Mouse (Mus musculus): ENCODE measurements around the gene Slc6a6.

- no peak for TF ChIP-seq POLR2A (IDR thresholded peaks at IDR 0.05; ENCODE audit: extremely low read depth, insufficient read depth, low read length)
- no peak for TF ChIP-seq CTCF (IDR thresholded peaks at IDR 0.05; ENCODE audit: low read depth, low read length)
Observed at GRCm38 (mm10) chr6:91707886-91708564, 24.2 kb downstream of the Slc6a6 start.
